Comparison of ENCODE assay signal across 9 mouse cellular contexts in genomic region chr3:53656328-53656877, GRCm38 (mm10). TPM values are rescaled to one million over a fixed set of nuclear protein-coding genes. Genes with fewer than 3 reads are reported as not detected.
DNase-seq lines count a peak whose midpoint lies in the region; ATAC-seq and TF ChIP-seq lines count a peak whose summit lies in the region.
"Had no signal": no experiment of that assay in that cellular context is flagged by ENCODE, and none has a peak within 500 bp of the region (broad histone marks: within the 10 kb centered on the region; RNA-seq: fewer than 3 reads in every experiment).

No protein-coding gene starts in this region.

- H3K9ac ChIP-seq in hindbrain, embryonic 16.5 days (ENCODE audit: low read depth, low read length): peak overlapping the region; percentile 63
- H3K9ac ChIP-seq in lung, postnatal 0 days (replicated peaks; ENCODE audit: low read depth): no peak overlapping the region

- TF ChIP-seq CTCF in lung, postnatal 0 days (IDR thresholded peaks at IDR 0.05): no peak

- H3K36me3 ChIP-seq in hindbrain, embryonic 16.5 days (ENCODE audit: control insufficient read depth, insufficient read depth, low read length): no peaks in the 10 kb centered on the region
- H3K36me3 ChIP-seq in lung, postnatal 0 days (ENCODE audit: insufficient read depth, low read length): no peaks in the 10 kb centered on the region

- peak; percentile 5 for DNase-seq in kidney, adult 9 months
- DNase-seq in kidney, adult 18-20 months: no peak
- peak; percentile 29 for DNase-seq in embryo, embryonic 9.5 days (ENCODE audit: extremely low spot score)
- DNase-seq in lung, postnatal 0 days (ENCODE audit: low spot score): peak; percentile 21
- no peak for DNase-seq in adrenal gland, postnatal 36 days
- no peak for DNase-seq in gastrocnemius, postnatal 14 days
- no peak for DNase-seq in adipocyte (ENCODE audit: low spot score)

- intact Hi-C loops in gastrocnemius, postnatal 14 days (cut with DNase I; ENCODE audit: low total_unique reads): loop anchor here (2.0 kb wide), 1 partner anchor 66 kb away; no protein-coding TSS in a partner anchor

- TF ChIP-seq EP300 in lung, postnatal 0 days (IDR thresholded peaks at IDR 0.05): no peak

- H3K27ac ChIP-seq in hindbrain, embryonic 16.5 days (ENCODE audit: low read depth, low read length): no peak overlapping the region
- H3K27ac ChIP-seq in lung, postnatal 0 days (ENCODE audit: low read length): no peak overlapping the region
- H3K27ac ChIP-seq: macrophage had no signal

- H3K4me2 ChIP-seq in hindbrain, embryonic 16.5 days (ENCODE audit: low read length): peak overlapping the region; percentile 100
- peak overlapping the region; percentile 89 for H3K4me2 ChIP-seq in lung, postnatal 0 days (replicated peaks; ENCODE audit: low read depth, low read length)

- H3K27me3 ChIP-seq in hindbrain, embryonic 16.5 days (replicated peaks; ENCODE audit: control insufficient read depth, insufficient read depth, low read length): peaks cover 10% of the 10 kb centered on the region
- no peaks in the 10 kb centered on the region; the same call in 1 of the 2 replicates for H3K27me3 ChIP-seq in lung, postnatal 0 days (replicated peaks; ENCODE audit: insufficient read depth, low read length)

- H3K9me3 ChIP-seq in hindbrain, embryonic 16.5 days (ENCODE audit: control insufficient read depth, low read length): peaks cover 15% of the 10 kb centered on the region
- no peaks in the 10 kb centered on the region for H3K9me3 ChIP-seq in lung, postnatal 0 days (ENCODE audit: low read length)

- H3K4me3 ChIP-seq in hindbrain, embryonic 16.5 days (ENCODE audit: low read length): peak overlapping the region; percentile 56
- peak overlapping the region; percentile 46 for H3K4me3 ChIP-seq in lung, postnatal 0 days (ENCODE audit: low read depth, low read length)

- peaks cover 20% of the 10 kb centered on the region for H3K4me1 ChIP-seq in hindbrain, embryonic 16.5 days (ENCODE audit: control insufficient read depth, insufficient read depth, low read depth, low read length)
- peaks cover 8% of the 10 kb centered on the region for H3K4me1 ChIP-seq in lung, postnatal 0 days (ENCODE audit: insufficient read depth, low read depth, low read length)

- peak; percentile 31; the same call in 1 of the 2 replicates for ATAC-seq in hindbrain, embryonic 16.5 days
- ATAC-seq in lung, postnatal 0 days: peak; percentile 50

- under 1% methylated on average over 42 of the region's 42 CpGs for WGBS in hindbrain, embryonic 16.5 days
- WGBS in lung, postnatal 0 days: 1% methylated on average over 40 of the region's 42 CpGs

RNA-seq across cellular contexts. Expression of gene Frem2, which starts 0.8 kb away (rescaled TPM):
- 1.7 TPM in 2 replicates for polyA plus RNA-seq in hindbrain, embryonic 16.5 days (2015; fragmentation: Nextera tagmentation; extraction: Ambion mirVana)
- polyA plus RNA-seq in lung, postnatal 0 days (2015; fragmentation: Nextera tagmentation; extraction: Ambion mirVana): 1.6 and 1.8 TPM in 2 replicates
- under 1 TPM; 0.23 to 0.26 TPM for total RNA-seq in adrenal gland, postnatal 36 days (2021)
- total RNA-seq in gastrocnemius, postnatal 14 days (2021): 1 to 10 TPM; 7.0 to 9.4 TPM
- polyA plus RNA-seq: macrophage had no signal

Comparison
In these comparisons a context has a peak if more than half of its experiments do, and no peak if none do; other contexts are left out.
1. DNase-seq: peak in kidney, adult 9 months (single experiment), embryo, embryonic 9.5 days (single experiment) and lung, postnatal 0 days (single experiment); none in kidney, adult 18-20 months (single experiment), adrenal gland, postnatal 36 days (0 of 2), gastrocnemius, postnatal 14 days (single experiment) and adipocyte (single experiment).
2. RNA of gene Frem2, which starts 0.8 kb away (total RNA-seq): 7.0 to 9.4 TPM in gastrocnemius, postnatal 14 days; 0.23 to 0.26 TPM in adrenal gland, postnatal 36 days; every median in the first group is over 4 times any median in the second.